Mouse (Mus musculus) kidney, adult 18-20 months (tissue): ENCODE measurements around the gene Dgkb.

Experiments used
- DNase-seq: peaks from one replicate; pipeline ENCODE4 v3.0.0; 2021

Dgkb gene

GRCm38 (mm10) chr12:38600165-38600845, 782.8 kb downstream of the Dgkb start:
- no peak for DNase-seq

- no peak for DNase-seq
Measured at GRCm38 (mm10) chr12:38608104-38608503, 790.6 kb downstream of the Dgkb start.

- no peak for DNase-seq
Measured at GRCm38 (mm10) chr12:38668265-38668664, 850.7 kb downstream of the Dgkb start.
